Mouse (Mus musculus) embryonic facial prominence, embryonic 14.5 days (tissue): ENCODE data around the gene Wnt11. TPM values are rescaled to one million over a fixed set of nuclear protein-coding genes. Genes with fewer than 3 reads are reported as not detected.

ENCODE experiments used
- ATAC-seq: fragments of 200-750 bp; cut with Nextera tagmentation; 2 replicates; pipeline ENCODE4 v1.8.0; 2017; ENCODE audit warnings: low read depth, moderate number of reproducible peaks, moderate TSS enrichment
- DNase-seq: peaks from one replicate; pipeline ENCODE4 v3.0.0-alpha.2; 2015; ENCODE audit warnings: low spot score
- H3K27ac ChIP-seq: fragments of 300-500 bp; sonication (generic); replicated peaks from 2 replicates; pipeline ENCODE4 v1.5.1; 2014; ENCODE audit warnings: low read depth, mild to moderate bottlenecking, low read length, moderate library complexity
- H3K27me3 ChIP-seq: fragments of 300-500 bp; sonication (generic); replicated peaks from 2 replicates; pipeline ENCODE4 v1.6.1; 2014; ENCODE audit warnings: low read length; ENCODE audit not compliant: control insufficient read depth, insufficient read depth
- H3K36me3 ChIP-seq: fragments of 300-500 bp; sonication (generic); 2 replicates; pipeline ENCODE4 v1.6.1; 2014; ENCODE audit warnings: low read length, mixed read lengths; ENCODE audit not compliant: control insufficient read depth, insufficient read depth
- H3K4me1 ChIP-seq: fragments of 300-500 bp; sonication (generic); 2 replicates; pipeline ENCODE4 v1.6.1; 2014; ENCODE audit warnings: antibody characterized with exemption, low read length; ENCODE audit not compliant: control insufficient read depth, insufficient read depth
- H3K4me2 ChIP-seq: fragments of 300-500 bp; sonication (generic); 2 replicates; pipeline ENCODE4 v1.6.1; 2014; ENCODE audit warnings: low read depth, mild to moderate bottlenecking, low read length, moderate library complexity, mixed read lengths
- H3K4me3 ChIP-seq: fragments of 300-500 bp; sonication (generic); 2 replicates; pipeline ENCODE4 v1.5.1; 2014; ENCODE audit warnings: low read depth, mild to moderate bottlenecking, low read length
- H3K9ac ChIP-seq: fragments of 300-500 bp; sonication (generic); 2 replicates; pipeline ENCODE4 v1.6.1; 2014; ENCODE audit warnings: low read depth, mild to moderate bottlenecking, low read length, moderate library complexity, mixed read lengths
- H3K9me3 ChIP-seq: fragments of 300-500 bp; sonication (generic); 2 replicates; pipeline ENCODE4 v1.6.1; 2016; ENCODE audit warnings: low read length; ENCODE audit not compliant: control insufficient read depth
- WGBS: fragments of 180-500 bp; shearing (Covaris S2); extraction: QIAGEN DNeasy Blood & Tissue Kit; methylation state at CpG from one replicate; pipeline ENCODE4 v1.1.7; 2014; 5-methylcytosine and 5-hydroxymethylcytosine counted together
- polyA plus RNA-seq: library from polyadenylated mRNA; unstranded; fragments of >200 nt; fragmentation: Nextera tagmentation; extraction: Ambion mirVana; gene quantifications from 2 replicates; pipeline ENCODE4 v1.2.1, GENCODE M21; 2014

Wnt11 gene
- polyA plus RNA-seq, 1 experiment from 2014 or later: 20.2 TPM

DNA sequence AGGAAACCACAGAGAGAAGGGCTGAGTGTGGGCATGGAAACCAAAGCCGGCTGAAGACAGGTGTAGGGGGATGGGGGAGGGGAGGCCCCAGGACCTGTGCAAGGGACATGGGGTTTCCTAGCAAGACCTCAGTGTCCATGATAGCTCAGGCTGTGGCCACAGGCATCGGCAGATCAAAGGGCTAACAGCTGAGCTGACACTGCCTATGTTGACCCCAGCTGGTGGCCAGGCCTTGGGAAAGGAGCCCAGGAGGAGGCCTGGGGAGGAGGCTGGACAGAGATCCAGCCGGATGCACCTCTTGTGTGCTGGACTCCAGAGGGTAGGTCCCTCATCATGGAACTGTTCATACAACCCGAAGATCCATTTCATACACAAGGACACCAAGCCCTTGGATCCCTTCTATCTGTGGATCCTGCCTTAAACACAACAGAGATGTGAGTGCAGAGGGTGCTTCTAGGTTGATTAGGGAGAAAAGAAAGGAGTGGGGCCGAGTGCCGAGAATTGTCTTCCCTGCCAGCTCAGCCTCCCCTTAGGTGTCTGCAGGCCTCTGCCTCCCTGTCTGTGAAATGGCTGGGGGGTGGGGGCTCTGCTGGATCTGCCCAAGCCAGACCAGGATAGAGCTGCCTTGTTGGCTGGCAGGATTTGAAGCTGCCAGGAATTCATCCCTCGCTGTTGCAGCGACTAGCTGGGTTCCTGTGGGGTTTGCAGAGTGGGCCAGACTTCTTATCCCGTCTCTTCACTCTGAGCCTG, 29.2 kb downstream of the Wnt11 start:
- H3K27ac ChIP-seq: no peak overlapping the region

DNA sequence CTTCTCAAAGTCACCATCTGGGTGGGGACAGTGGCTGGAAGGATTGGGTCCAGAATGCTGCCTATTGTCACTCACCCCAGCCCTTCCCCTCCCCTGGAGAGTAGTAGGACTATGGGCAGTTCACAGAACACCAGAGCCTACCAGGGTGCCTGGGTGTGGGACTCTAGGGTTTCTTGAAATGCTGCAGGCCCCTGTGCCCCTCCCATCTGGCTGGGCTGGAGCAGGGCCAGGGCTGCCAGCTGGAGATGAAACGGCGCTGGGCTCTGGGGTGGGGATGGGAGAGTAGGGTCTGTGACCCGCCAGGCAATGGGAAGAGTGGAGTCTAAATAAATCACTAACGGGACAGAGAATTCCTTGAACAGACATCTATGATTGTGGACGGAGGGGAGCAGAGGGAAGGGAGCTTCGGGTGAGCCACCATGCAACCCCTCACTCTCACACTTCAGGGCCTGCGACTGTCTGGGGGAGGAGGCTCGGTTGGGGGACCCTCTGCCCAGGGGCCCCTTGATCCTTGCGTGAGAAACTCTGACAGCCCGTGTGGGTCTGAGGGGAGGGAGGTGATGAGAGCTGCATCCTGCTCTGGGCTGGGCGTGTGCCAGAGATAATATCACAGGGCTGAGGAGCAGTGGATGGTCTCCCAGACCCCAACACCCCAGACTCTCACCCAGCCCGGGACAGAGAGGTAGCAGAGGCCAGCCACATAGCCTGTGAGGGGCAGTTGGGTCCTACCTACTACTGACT, 32.3 kb downstream of the Wnt11 start:
- DNase-seq (no peak), ATAC-seq (no peak)
- Histone ChIP-seq H3K36me3 (no peaks in the 10 kb centered on the region), H3K9me3 (no peaks in the 10 kb centered on the region), H3K27me3 (no peaks in the 10 kb centered on the region), H3K4me3 (no peak overlapping the region), H3K4me1 (peaks cover 52% of the 10 kb centered on the region), H3K4me2 (no peak overlapping the region; the same call in 1 of the 2 replicates), H3K27ac (no peak overlapping the region), H3K9ac (0 out of 2 replicates have a peak overlapping the region, but pooled peaks have one; percentile 30)
- WGBS: 26% methylated on average over 12 of the region's 12 CpGs

More for the DNA sequence above, 29.2 kb downstream of the Wnt11 start:
- Histone ChIP-seq H3K36me3 (no peaks in the 10 kb centered on the region), H3K9ac (no peak overlapping the region), H3K9me3 (no peaks in the 10 kb centered on the region), H3K4me1 (peaks cover 32% of the 10 kb centered on the region), H3K4me3 (no peak overlapping the region), H3K4me2 (no peak overlapping the region), H3K27me3 (no peaks in the 10 kb centered on the region)
- WGBS: 46% methylated on average over 9 of the region's 9 CpGs
- DNase-seq (no peak), ATAC-seq (no peak)

DNA sequence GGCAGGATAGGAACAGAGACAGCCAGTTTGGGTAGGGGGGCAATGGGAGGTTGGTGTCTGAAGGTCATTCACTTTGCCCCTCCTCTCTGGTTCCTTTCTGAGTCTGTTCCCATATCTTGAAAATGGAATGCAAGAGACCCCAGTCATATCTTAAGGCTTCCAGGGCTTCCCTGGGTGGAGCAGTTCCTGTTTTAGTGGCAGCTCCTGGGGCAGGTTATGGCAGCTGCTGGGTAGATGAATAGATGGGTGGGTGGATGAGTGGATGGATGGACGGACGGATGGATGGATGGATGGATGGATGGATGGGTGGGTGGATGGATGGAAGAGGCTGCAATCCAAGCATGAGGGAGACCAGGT, 32.9 kb downstream of the Wnt11 start:
- Histone ChIP-seq H3K4me2 (no peak overlapping the region), H3K9ac (no peak overlapping the region), H3K4me1 (peaks cover 52% of the 10 kb centered on the region), H3K9me3 (no peaks in the 10 kb centered on the region), H3K27me3 (no peaks in the 10 kb centered on the region), H3K4me3 (no peak overlapping the region), H3K36me3 (no peaks in the 10 kb centered on the region), H3K27ac (no peak overlapping the region)
- ATAC-seq: no peak
- DNase-seq: no peak
- 81% methylated on average over 2 of the region's 2 CpGs for WGBS

DNA sequence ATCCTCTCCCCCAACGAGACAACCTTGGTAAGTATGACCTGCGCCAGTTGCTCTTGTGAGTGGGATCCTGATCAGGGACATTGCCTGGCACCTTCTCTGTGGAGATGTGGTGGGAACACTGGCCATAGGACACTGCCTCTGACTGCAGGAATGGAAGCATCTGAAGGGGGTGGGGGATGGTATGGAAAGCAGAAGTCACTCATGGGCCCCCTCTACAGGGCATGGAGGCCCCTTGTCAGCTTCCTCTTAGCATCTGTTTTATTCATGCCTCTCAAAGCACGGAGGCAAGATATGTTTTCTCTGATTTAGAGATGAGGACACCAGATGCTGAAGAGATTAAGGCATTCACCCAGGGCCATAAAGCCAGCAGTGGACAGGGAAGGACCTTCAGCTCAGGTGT, 34.2 kb downstream of the Wnt11 start:
- Histone ChIP-seq H3K27me3 (no peaks in the 10 kb centered on the region), H3K27ac (no peak overlapping the region), H3K9me3 (no peaks in the 10 kb centered on the region), H3K9ac (no peak overlapping the region), H3K4me2 (no peak overlapping the region), H3K36me3 (no peaks in the 10 kb centered on the region), H3K4me3 (no peak overlapping the region), H3K4me1 (peaks cover 49% of the 10 kb centered on the region)
- DNase-seq (no peak), ATAC-seq (no peak)
- WGBS: 55% methylated on average over 3 of the region's 3 CpGs

DNA sequence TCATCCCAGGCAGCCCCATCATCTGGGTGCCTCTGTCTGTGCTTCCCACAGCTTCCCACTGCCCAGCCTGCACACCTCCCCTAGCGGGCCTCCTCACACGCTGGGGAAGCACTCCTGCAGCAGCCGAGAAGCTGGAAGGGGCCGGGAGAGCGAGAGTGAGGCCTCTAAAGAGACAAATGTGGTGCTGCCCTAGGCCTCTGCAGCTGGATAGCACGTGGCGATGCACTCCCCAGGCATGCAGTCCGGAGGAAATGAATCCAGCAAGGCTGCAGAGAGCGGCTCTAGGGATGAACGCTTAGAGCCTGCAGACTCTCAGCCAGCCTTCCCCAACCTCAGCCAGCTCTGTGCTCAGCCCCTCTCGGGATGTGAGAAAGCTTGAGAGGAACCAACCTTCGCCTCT, 35.9 kb downstream of the Wnt11 start:
- Histone ChIP-seq H3K4me3 (no peak overlapping the region), H3K4me2 (no peak overlapping the region), H3K4me1 (peaks cover 52% of the 10 kb centered on the region), H3K27ac (peak overlapping the region; percentile 68), H3K9ac (no peak overlapping the region), H3K9me3 (no peaks in the 10 kb centered on the region), H3K36me3 (no peaks in the 10 kb centered on the region), H3K27me3 (no peaks in the 10 kb centered on the region)
- DNase-seq: peak; percentile 86
- peak; percentile 76 for ATAC-seq
- WGBS: 23% methylated on average over 12 of the region's 12 CpGs

DNA sequence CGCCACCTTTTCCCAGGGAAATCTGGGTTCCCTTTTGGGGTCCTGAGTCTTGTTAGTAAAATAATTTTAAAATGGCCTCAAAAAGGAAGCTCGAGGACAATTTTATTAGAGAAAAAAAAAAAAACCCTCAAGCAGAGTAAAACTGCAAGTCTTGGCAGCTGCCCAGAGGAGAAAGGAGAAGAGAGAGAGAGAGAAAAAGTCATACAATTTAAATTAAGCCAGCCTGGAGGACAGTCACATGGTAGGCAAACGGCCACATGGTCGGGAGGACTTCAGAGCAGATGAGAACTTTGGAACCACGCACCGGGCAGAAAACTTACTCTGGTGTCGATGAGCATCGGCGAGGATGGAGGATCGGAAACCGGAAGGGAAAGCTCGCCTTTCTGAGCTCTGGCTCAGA, 37.0 kb downstream of the Wnt11 start:
- WGBS: 48% methylated on average over 12 of the region's 12 CpGs
- H3K9me3 ChIP-seq: no peaks in the 10 kb centered on the region
- no peak overlapping the region for H3K9ac ChIP-seq
- no peaks in the 10 kb centered on the region for H3K27me3 ChIP-seq
- no peak overlapping the region for H3K4me3 ChIP-seq
- H3K36me3 ChIP-seq: no peaks in the 10 kb centered on the region
- DNase-seq (peak; percentile 56), ATAC-seq (no peak)
- peaks cover 61% of the 10 kb centered on the region for H3K4me1 ChIP-seq
- no peak overlapping the region for H3K4me2 ChIP-seq
- H3K27ac ChIP-seq: peak overlapping the region; percentile 68

DNA sequence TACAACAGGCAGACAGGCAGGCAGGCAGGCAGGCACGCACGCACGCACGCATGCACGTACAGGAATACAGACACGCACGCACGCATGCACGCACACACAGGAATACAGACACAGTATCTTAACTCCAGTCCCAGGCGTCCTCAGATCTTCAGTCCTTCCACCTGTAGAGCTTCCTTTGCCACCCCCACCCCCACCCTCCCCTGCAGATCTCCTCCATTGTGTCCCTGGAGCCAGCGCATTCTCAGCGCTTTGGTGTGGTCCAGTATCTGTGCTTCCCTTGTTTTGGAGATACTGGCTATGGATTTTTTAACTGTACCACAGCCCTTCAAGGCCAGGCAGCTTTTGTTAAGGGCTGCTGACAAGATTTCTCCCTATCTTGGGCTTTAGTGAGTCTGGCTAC, 38.4 kb downstream of the Wnt11 start:
- no peak overlapping the region for H3K4me2 ChIP-seq
- 81% methylated on average over 12 of the region's 12 CpGs for WGBS
- no peaks in the 10 kb centered on the region for H3K27me3 ChIP-seq
- DNase-seq (no peak), ATAC-seq (no peak)
- no peak overlapping the region for H3K9ac ChIP-seq
- no peak overlapping the region for H3K27ac ChIP-seq
- H3K4me1 ChIP-seq: peaks cover 47% of the 10 kb centered on the region
- H3K36me3 ChIP-seq: no peaks in the 10 kb centered on the region
- no peak overlapping the region for H3K4me3 ChIP-seq
- no peaks in the 10 kb centered on the region for H3K9me3 ChIP-seq

DNA sequence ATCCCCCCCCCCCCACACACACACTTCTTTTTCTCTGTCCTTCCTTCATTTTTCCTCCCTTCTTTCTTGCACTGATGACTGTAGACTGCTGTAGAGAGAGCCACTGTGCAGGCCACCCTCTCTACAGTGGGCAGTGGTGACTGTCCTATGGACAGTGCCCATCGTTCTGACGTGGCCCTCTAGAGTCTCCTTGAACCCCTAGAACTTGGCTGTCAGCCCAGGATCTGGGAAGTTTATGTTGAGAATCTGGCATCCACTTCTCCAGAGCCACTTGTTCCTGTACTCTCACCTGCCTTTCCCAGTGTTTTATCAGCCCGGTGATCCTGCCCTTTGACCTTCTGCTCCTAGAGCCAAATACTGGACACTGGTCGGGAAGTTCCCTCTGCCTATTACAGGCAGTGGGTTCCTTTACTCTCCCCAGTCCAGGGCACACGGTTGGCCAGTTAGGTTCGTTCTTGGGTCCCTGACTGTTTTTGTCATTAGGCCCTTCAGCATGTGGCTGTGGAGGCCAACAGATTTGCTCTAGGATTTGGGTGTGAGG, 39.6 kb downstream of the Wnt11 start:
- 52% methylated on average over 6 of the region's 6 CpGs for WGBS
- DNase-seq (no peak), ATAC-seq (no peak)
- H3K4me1 ChIP-seq: peaks cover 39% of the 10 kb centered on the region
- no peaks in the 10 kb centered on the region for H3K27me3 ChIP-seq
- H3K9me3 ChIP-seq: no peaks in the 10 kb centered on the region
- H3K4me3 ChIP-seq: no peak overlapping the region
- no peak overlapping the region for H3K9ac ChIP-seq
- no peaks in the 10 kb centered on the region for H3K36me3 ChIP-seq
- no peak overlapping the region for H3K4me2 ChIP-seq
- H3K27ac ChIP-seq: no peak overlapping the region
